Mouse (Mus musculus) heart, embryonic 13.5 days (tissue): ENCODE measurements around the gene Asap2. TPM values are rescaled to one million over a fixed set of nuclear protein-coding genes. Genes with fewer than 3 reads are reported as not detected.

ENCODE experiments used
- ATAC-seq: fragments of 200-750 bp; cut with Nextera tagmentation; 2 replicates; pipeline ENCODE4 v1.8.0; 2017; ENCODE audit warnings: moderate TSS enrichment; ENCODE audit not compliant: insufficient number of reproducible peaks, low FRiP score, low TSS enrichment; ENCODE audit errors: extremely low read depth
- H3K27ac ChIP-seq: fragments of 300-500 bp; sonication (generic); replicated peaks from 2 replicates; pipeline ENCODE4 v1.5.1; 2015; ENCODE audit warnings: moderate library complexity, mild to moderate bottlenecking, inconsistent platforms
- H3K27me3 ChIP-seq: fragments of 300-500 bp; sonication (generic); replicated peaks from 2 replicates; pipeline ENCODE4 v1.6.1; 2015; ENCODE audit warnings: mild to moderate bottlenecking, inconsistent platforms
- H3K36me3 ChIP-seq: fragments of 300-500 bp; sonication (generic); 2 replicates; pipeline ENCODE4 v1.6.1; 2015; ENCODE audit warnings: mild to moderate bottlenecking, inconsistent platforms
- H3K4me1 ChIP-seq: fragments of 300-500 bp; sonication (generic); 2 replicates; pipeline ENCODE4 v1.6.1; 2015; ENCODE audit warnings: inconsistent platforms
- H3K4me2 ChIP-seq: fragments of 300-500 bp; sonication (generic); 2 replicates; pipeline ENCODE4 v1.6.1; 2015; ENCODE audit warnings: inconsistent platforms, mild to moderate bottlenecking, moderate library complexity
- H3K4me3 ChIP-seq: fragments of 300-500 bp; sonication (generic); 2 replicates; pipeline ENCODE4 v1.5.1; 2015; ENCODE audit warnings: moderate library complexity, mild to moderate bottlenecking, inconsistent platforms
- H3K9ac ChIP-seq: fragments of 300-500 bp; sonication (generic); 2 replicates; pipeline ENCODE4 v1.6.1; 2015; ENCODE audit warnings: inconsistent platforms, mild to moderate bottlenecking, moderate library complexity
- H3K9me3 ChIP-seq: fragments of 300-500 bp; sonication (generic); 2 replicates; pipeline ENCODE4 v1.6.1; 2016; ENCODE audit warnings: inconsistent platforms
- WGBS: fragments of 180-500 bp; shearing (Covaris S2); methylation state at CpG from one replicate; pipeline ENCODE4 v1.1.7; 2015; ENCODE audit warnings: mixed read lengths; 5-methylcytosine and 5-hydroxymethylcytosine counted together
- polyA plus RNA-seq: library from polyadenylated mRNA; unstranded; fragments of >200 nt; fragmentation: Nextera tagmentation; extraction: Ambion mirVana; gene quantifications from 2 replicates; pipeline ENCODE4 v1.2.1, GENCODE M21; 2015

The Asap2 gene
- polyA plus RNA-seq, 1 experiment from 2014 or later = 6.2 TPM

- Histone ChIP-seq H3K4me2 (no peak overlapping the region), H3K27ac (no peak overlapping the region), H3K36me3 (peaks cover 95% of the 10 kb centered on the region), H3K27me3 (no peaks in the 10 kb centered on the region), H3K4me1 (no peaks in the 10 kb centered on the region), H3K4me3 (no peak overlapping the region), H3K9ac (no peak overlapping the region), H3K9me3 (no peaks in the 10 kb centered on the region)
- no peak for ATAC-seq
- 86% methylated on average over 11 of the region's 11 CpGs for WGBS
Observed at GRCm38 (mm10) chr12:21298856-21299255, 308.6 kb downstream of the Asap2 start.

- Histone ChIP-seq H3K9ac (no peak overlapping the region), H3K4me1 (no peaks in the 10 kb centered on the region), H3K4me2 (no peak overlapping the region), H3K4me3 (no peak overlapping the region), H3K36me3 (peaks cover 94% of the 10 kb centered on the region), H3K9me3 (no peaks in the 10 kb centered on the region), H3K27me3 (no peaks in the 10 kb centered on the region), H3K27ac (no peak overlapping the region)
- WGBS = 65% methylated on average over 7 of the region's 7 CpGs
- ATAC-seq = no peak
Observed at GRCm38 (mm10) chr12:21301324-21301723, 311.1 kb downstream of the Asap2 start.

GRCm38 (mm10) chr12:21301932-21302331, 311.7 kb downstream of the Asap2 start:
- 0 out of 2 replicates have a peak overlapping the region, but pooled peaks have one; percentile 28 for H3K27ac ChIP-seq
- no peak for ATAC-seq
- peaks cover 94% of the 10 kb centered on the region for H3K36me3 ChIP-seq
- no peaks in the 10 kb centered on the region for H3K27me3 ChIP-seq
- H3K9ac ChIP-seq = no peak overlapping the region
- H3K4me2 ChIP-seq = no peak overlapping the region
- no peaks in the 10 kb centered on the region for H3K9me3 ChIP-seq
- no peak overlapping the region for H3K4me3 ChIP-seq
- WGBS = 85% methylated on average over 8 of the region's 8 CpGs
- H3K4me1 ChIP-seq = no peaks in the 10 kb centered on the region

GRCm38 (mm10) chr12:21302361-21302783, 312.1 kb downstream of the Asap2 start:
- Histone ChIP-seq H3K36me3 (peaks cover 94% of the 10 kb centered on the region), H3K9me3 (no peaks in the 10 kb centered on the region), H3K27ac (0 out of 2 replicates have a peak overlapping the region, but pooled peaks have one; percentile 28), H3K4me3 (no peak overlapping the region), H3K4me1 (no peaks in the 10 kb centered on the region), H3K27me3 (no peaks in the 10 kb centered on the region), H3K9ac (no peak overlapping the region), H3K4me2 (no peak overlapping the region)
- no peak for ATAC-seq
- 71% methylated on average over 5 of the region's 5 CpGs for WGBS

GRCm38 (mm10) chr12:21305741-21306140, 315.5 kb downstream of the Asap2 start:
- H3K36me3 ChIP-seq = peaks cover 96% of the 10 kb centered on the region
- no peaks in the 10 kb centered on the region for H3K27me3 ChIP-seq
- no peak overlapping the region for H3K4me2 ChIP-seq
- H3K4me1 ChIP-seq = no peaks in the 10 kb centered on the region
- H3K9ac ChIP-seq = no peak overlapping the region
- no peaks in the 10 kb centered on the region for H3K9me3 ChIP-seq
- H3K4me3 ChIP-seq = no peak overlapping the region
- ATAC-seq = no peak
- H3K27ac ChIP-seq = no peak overlapping the region
- 86% methylated on average over 4 of the region's 4 CpGs for WGBS

- Histone ChIP-seq H3K27me3 (no peaks in the 10 kb centered on the region), H3K9ac (no peak overlapping the region), H3K4me1 (no peaks in the 10 kb centered on the region), H3K4me2 (no peak overlapping the region), H3K27ac (no peak overlapping the region), H3K4me3 (no peak overlapping the region), H3K9me3 (no peaks in the 10 kb centered on the region), H3K36me3 (peaks cover 97% of the 10 kb centered on the region)
- ATAC-seq = no peak
- WGBS = 84% methylated on average over 4 of the region's 4 CpGs
Observed at GRCm38 (mm10) chr12:21306721-21307120, 316.5 kb downstream of the Asap2 start.

GRCm38 (mm10) chr12:21312201-21312600, 321.9 kb downstream of the Asap2 start:
- Histone ChIP-seq H3K4me1 (peaks cover 10% of the 10 kb centered on the region), H3K4me2 (no peak overlapping the region), H3K4me3 (no peak overlapping the region), H3K27me3 (no peaks in the 10 kb centered on the region), H3K9me3 (no peaks in the 10 kb centered on the region), H3K9ac (no peak overlapping the region), H3K36me3 (peaks cover 85% of the 10 kb centered on the region), H3K27ac (no peak overlapping the region)
- WGBS = 84% methylated on average over 5 of the region's 5 CpGs
- ATAC-seq = no peak

- Histone ChIP-seq H3K4me3 (peak within 1 kb of the TSS; percentile 73), H3K27ac (peak within 1 kb of the TSS; percentile 65), H3K9ac (peak within 1 kb of the TSS; percentile 89), H3K36me3 (peaks cover 69% of the 10 kb centered on the region), H3K27me3 (no peaks in the 10 kb centered on the region), H3K4me1 (peaks cover 15% of the 10 kb centered on the region), H3K4me2 (peak within 1 kb of the TSS; percentile 80), H3K9me3 (no peaks in the 10 kb centered on the region)
- peak; percentile 86 for ATAC-seq
- 2% methylated on average over 59 of the region's 59 CpGs for WGBS
Observed at GRCm38 (mm10) chr12:21315923-21316868, 325.9 kb downstream of the Asap2 start, which contains the start of gene Iah1. TSS of gene Iah1 (plus strand) at chr12:21316389.

GRCm38 (mm10) chr12:21316869-21317265, 326.6 kb downstream of the Asap2 start:
- peak overlapping the region; percentile 80 for H3K4me2 ChIP-seq
- H3K27ac ChIP-seq = peak overlapping the region; percentile 65; the same call in 1 of the 2 replicates
- 25% methylated on average over 7 of the region's 7 CpGs for WGBS
- H3K27me3 ChIP-seq = no peaks in the 10 kb centered on the region
- peak overlapping the region; percentile 89 for H3K9ac ChIP-seq
- H3K4me1 ChIP-seq = peaks cover 15% of the 10 kb centered on the region
- peaks cover 67% of the 10 kb centered on the region for H3K36me3 ChIP-seq
- ATAC-seq = no peak
- no peaks in the 10 kb centered on the region for H3K9me3 ChIP-seq
- H3K4me3 ChIP-seq = peak overlapping the region; percentile 73

- Histone ChIP-seq H3K36me3 (peaks cover 67% of the 10 kb centered on the region), H3K4me1 (peaks cover 20% of the 10 kb centered on the region), H3K27me3 (no peaks in the 10 kb centered on the region), H3K9ac (no peak overlapping the region), H3K9me3 (no peaks in the 10 kb centered on the region), H3K27ac (no peak overlapping the region), H3K4me3 (no peak overlapping the region), H3K4me2 (no peak overlapping the region)
- no peak for ATAC-seq
- 77% methylated on average over 12 of the region's 12 CpGs for whole genome bisulfite sequencing
Observed at GRCm38 (mm10) chr12:21318143-21318895, 328.1 kb downstream of the Asap2 start.
